Mouse (Mus musculus): ENCODE results near the gene Apol9a. TPM values are rescaled to one million over a fixed set of nuclear protein-coding genes. Genes with fewer than 3 reads are reported as not detected.
A peak's percentile ranks its signal among the peaks of the same experiment; 100 is the strongest.

The Apol9a gene
- total and polyA plus RNA-seq, 2 experiments from 2014 or later = 0.45 TPM; not detected in 1

DNA sequence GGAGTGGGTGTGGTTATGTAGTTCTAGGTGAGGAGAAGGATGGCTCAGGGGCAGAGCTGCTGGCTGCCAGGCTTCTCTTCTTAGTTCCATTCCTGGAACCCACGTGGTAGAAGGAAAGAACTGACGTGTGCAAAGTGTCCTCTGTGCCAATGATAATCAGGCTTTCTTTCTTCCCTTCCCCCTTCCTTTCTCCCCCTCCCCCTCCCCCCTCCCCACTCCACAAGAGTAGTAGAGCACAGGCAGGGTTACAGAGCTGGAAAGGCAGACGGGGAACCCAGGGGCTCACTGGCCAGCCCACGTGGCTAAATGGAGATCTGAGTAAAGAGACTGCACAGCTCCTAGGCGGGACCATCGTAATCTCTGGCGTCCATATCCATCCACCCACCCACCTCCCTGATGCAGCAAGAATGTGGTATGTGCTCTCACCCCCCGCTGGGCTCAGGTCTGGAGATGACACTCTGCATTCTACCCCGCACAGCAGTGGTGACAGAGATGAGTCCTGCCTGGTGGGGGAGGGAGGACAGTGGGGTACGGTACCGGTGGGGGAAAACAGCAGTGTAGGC lies 54.6 kb downstream of the Apol9a start:
- Histone ChIP-seq H3K9me3 (replicated peaks; ENCODE audit: control insufficient read depth, low read length) (no peaks in the 10 kb centered on the region), H3K27me3 (ENCODE audit: control insufficient read depth, insufficient read depth, low read length) (no peaks in the 10 kb centered on the region), H3K4me2 (ENCODE audit: low read depth, low read length) (peak overlapping the region; percentile 47), H3K36me3 (replicated peaks; ENCODE audit: control insufficient read depth, insufficient read depth, low read length) (no peaks in the 10 kb centered on the region), H3K27ac (ENCODE audit: low read depth) (no peak overlapping the region), H3K4me3 (ENCODE audit: low read depth, low read length) (no peak overlapping the region), H3K9ac (replicated peaks; ENCODE audit: low read depth, low read length) (peak overlapping the region; percentile 20; the same call in 1 of the 2 replicates), H3K4me1 (ENCODE audit: control insufficient read depth, insufficient read depth) (peaks cover 28% of the 10 kb centered on the region)
- 15% methylated on average over 11 of the region's 11 CpGs for WGBS
- peak; percentile 42 for ATAC-seq (ENCODE audit: insufficient read depth, low read depth)
- TF ChIP-seq CTCF (IDR thresholded peaks at IDR 0.05; ENCODE audit: low read depth) (no peak), EP300 (IDR thresholded peaks at IDR 0.05; ENCODE audit: low read depth) (no peak)
- peak; percentile 75 for DNase-seq (ENCODE audit: low spot score)

DNA sequence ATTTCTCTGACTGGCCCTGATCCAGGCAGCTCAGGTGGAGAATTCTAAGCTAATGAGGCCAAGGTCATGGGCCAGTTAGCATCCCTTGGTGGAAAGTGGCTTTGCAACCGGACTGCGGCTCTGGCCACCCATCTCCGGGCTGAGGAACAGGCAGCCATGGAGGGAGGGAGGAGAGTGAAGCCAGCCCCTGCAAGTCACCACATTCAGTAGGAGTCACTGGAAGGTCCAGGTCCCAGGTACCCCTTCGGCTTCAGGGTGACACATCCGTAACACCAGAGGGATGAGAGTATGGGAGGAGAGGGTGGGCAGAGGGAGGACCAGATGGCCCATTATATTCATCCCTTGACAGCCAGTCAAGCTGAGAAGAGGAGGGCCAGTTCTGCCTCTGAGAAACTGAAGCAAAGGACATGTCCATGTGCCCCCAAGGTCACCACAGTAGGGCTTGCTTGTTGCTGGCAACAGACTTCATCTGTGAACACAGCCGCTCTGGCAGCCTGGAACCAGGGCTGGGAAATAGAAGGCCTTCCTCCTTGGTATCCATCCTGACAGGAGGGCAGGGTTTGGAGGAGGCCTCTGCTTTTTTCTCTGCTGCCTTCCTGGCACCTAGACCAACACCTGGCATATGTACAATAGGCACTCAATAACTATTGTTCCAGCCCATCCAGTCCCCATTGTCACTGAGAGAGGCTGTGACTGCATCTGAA lies 55.9 kb downstream of the Apol9a start:
- no peak overlapping the region for H3K4me2 ChIP-seq (ENCODE audit: low read depth, low read length)
- H3K4me1 ChIP-seq (ENCODE audit: control insufficient read depth, insufficient read depth) = peaks cover 28% of the 10 kb centered on the region
- no peaks in the 10 kb centered on the region for H3K36me3 ChIP-seq (replicated peaks; ENCODE audit: control insufficient read depth, insufficient read depth, low read length)
- 62% methylated on average over 6 of the region's 6 CpGs for WGBS
- DNase-seq (ENCODE audit: low spot score) (no peak), ATAC-seq (ENCODE audit: insufficient read depth, low read depth) (no peak)
- 0 out of 2 replicates have a peak overlapping the region, but pooled peaks have one; percentile 13 for H3K27ac ChIP-seq (ENCODE audit: low read depth)
- no peak overlapping the region for H3K4me3 ChIP-seq (ENCODE audit: low read depth, low read length)
- TF ChIP-seq CTCF (IDR thresholded peaks at IDR 0.05; ENCODE audit: low read depth) (no peak), EP300 (IDR thresholded peaks at IDR 0.05; ENCODE audit: low read depth) (no peak)
- no peaks in the 10 kb centered on the region for H3K9me3 ChIP-seq (replicated peaks; ENCODE audit: control insufficient read depth, low read length)
- H3K27me3 ChIP-seq (ENCODE audit: control insufficient read depth, insufficient read depth, low read length) = no peaks in the 10 kb centered on the region
- no peak overlapping the region for H3K9ac ChIP-seq (replicated peaks; ENCODE audit: low read depth, low read length)

DNA sequence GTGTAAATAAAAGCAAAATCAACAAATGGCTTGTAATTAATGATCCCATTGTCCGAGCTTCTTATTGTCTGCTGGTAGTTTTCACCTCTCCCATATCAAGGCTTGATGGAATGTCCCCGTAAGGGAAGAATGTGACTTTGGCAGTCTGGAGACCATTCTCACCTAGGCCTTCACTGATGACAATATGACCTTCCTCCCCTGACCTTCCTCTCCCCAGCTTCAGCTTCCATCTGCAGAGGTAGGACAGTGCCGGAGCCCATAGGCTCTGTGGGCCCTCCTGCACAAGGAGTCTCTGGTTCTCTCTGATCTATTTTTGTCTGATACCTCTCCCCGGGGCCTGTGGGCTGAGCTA lies 56.5 kb downstream of the Apol9a start:
- TF ChIP-seq EP300 (IDR thresholded peaks at IDR 0.05; ENCODE audit: low read depth) (no peak), CTCF (IDR thresholded peaks at IDR 0.05; ENCODE audit: low read depth) (no peak)
- H3K27me3 ChIP-seq (ENCODE audit: control insufficient read depth, insufficient read depth, low read length) = no peaks in the 10 kb centered on the region
- ATAC-seq (ENCODE audit: insufficient read depth, low read depth) = no peak
- H3K4me2 ChIP-seq (ENCODE audit: low read depth, low read length) = no peak overlapping the region
- 0 out of 2 replicates have a peak overlapping the region, but pooled peaks have one; percentile 13 for H3K27ac ChIP-seq (ENCODE audit: low read depth)
- DNase-seq (ENCODE audit: low spot score) = no peak
- WGBS = 30% methylated on average over 4 of the region's 4 CpGs
- no peaks in the 10 kb centered on the region for H3K9me3 ChIP-seq (replicated peaks; ENCODE audit: control insufficient read depth, low read length)
- no peaks in the 10 kb centered on the region for H3K36me3 ChIP-seq (replicated peaks; ENCODE audit: control insufficient read depth, insufficient read depth, low read length)
- H3K4me3 ChIP-seq (ENCODE audit: low read depth, low read length) = no peak overlapping the region
- H3K4me1 ChIP-seq (ENCODE audit: control insufficient read depth, insufficient read depth) = peaks cover 28% of the 10 kb centered on the region
- H3K9ac ChIP-seq (replicated peaks; ENCODE audit: low read depth, low read length) = no peak overlapping the region

Other genes with a start within 250 kb of the Apol9a start
- 143 and 151 TPM in 2 replicates for gene Rbfox2, start 104.1 kb downstream of the Apol9a start, total RNA-seq (2014; rRNA removed; ENCODE audit: low replicate concordance)
- gene Rbfox2, start 104.1 kb downstream of the Apol9a start, polyA plus RNA-seq (2015; fragmentation: Nextera tagmentation; extraction: Ambion mirVana) = 47.6 and 49.1 TPM in 2 replicates
- gene Apol7a, start 12.0 kb downstream of the Apol9a start, total RNA-seq (2014; rRNA removed; ENCODE audit: low replicate concordance) = 1.3 TPM in 1 of 2 replicates, not detected in the other
- 0.20 and 0.27 TPM in 2 replicates for gene Apol7a, start 12.0 kb downstream of the Apol9a start, polyA plus RNA-seq (2015; fragmentation: Nextera tagmentation; extraction: Ambion mirVana)
- gene Apol7b, start 36.4 kb upstream of the Apol9a start, total RNA-seq (2014; rRNA removed; ENCODE audit: low replicate concordance) = not detected in 2 replicates
- gene Apol7b, start 36.4 kb upstream of the Apol9a start, polyA plus RNA-seq (2015; fragmentation: Nextera tagmentation; extraction: Ambion mirVana) = not detected in 2 replicates
- not detected in 2 replicates for gene Apol10a, start 65.9 kb upstream of the Apol9a start, total RNA-seq (2014; rRNA removed; ENCODE audit: low replicate concordance)
- 0.04 TPM in 1 of 2 replicates, not detected in the other for gene Apol10a, start 65.9 kb upstream of the Apol9a start, polyA plus RNA-seq (2015; fragmentation: Nextera tagmentation; extraction: Ambion mirVana)
- gene Apol11a, start 97.1 kb upstream of the Apol9a start, total RNA-seq (2014; rRNA removed; ENCODE audit: low replicate concordance) = not detected in 2 replicates
- not detected in 2 replicates for gene Apol11a, start 97.1 kb upstream of the Apol9a start, polyA plus RNA-seq (2015; fragmentation: Nextera tagmentation; extraction: Ambion mirVana)
- 0.12 TPM in 1 of 2 replicates, not detected in the other for gene Apol7c, start 122.2 kb upstream of the Apol9a start, total RNA-seq (2014; rRNA removed; ENCODE audit: low replicate concordance)
- not detected in 2 replicates for gene Apol7c, start 122.2 kb upstream of the Apol9a start, polyA plus RNA-seq (2015; fragmentation: Nextera tagmentation; extraction: Ambion mirVana)
- gene 1700025B11Rik, start 150.8 kb upstream of the Apol9a start, total RNA-seq (2014; rRNA removed; ENCODE audit: low replicate concordance) = not detected in 2 replicates
- gene 1700025B11Rik, start 150.8 kb upstream of the Apol9a start, polyA plus RNA-seq (2015; fragmentation: Nextera tagmentation; extraction: Ambion mirVana) = not detected in 2 replicates
- gene Apol10b, start 185.0 kb upstream of the Apol9a start, total RNA-seq (2014; rRNA removed; ENCODE audit: low replicate concordance) = not detected in 2 replicates
- gene Apol10b, start 185.0 kb upstream of the Apol9a start, polyA plus RNA-seq (2015; fragmentation: Nextera tagmentation; extraction: Ambion mirVana) = 0.11 TPM in 1 of 2 replicates, not detected in the other
- gene Gm36245, start 188.1 kb upstream of the Apol9a start, total RNA-seq (2014; rRNA removed; ENCODE audit: low replicate concordance) = not detected in 2 replicates
- gene Gm36245, start 188.1 kb upstream of the Apol9a start, polyA plus RNA-seq (2015; fragmentation: Nextera tagmentation; extraction: Ambion mirVana) = not detected in 2 replicates
- gene Apol11b, start 232.2 kb upstream of the Apol9a start, total RNA-seq (2014; rRNA removed; ENCODE audit: low replicate concordance) = 0.50 TPM in 1 of 2 replicates, not detected in the other
- gene Apol11b, start 232.2 kb upstream of the Apol9a start, polyA plus RNA-seq (2015; fragmentation: Nextera tagmentation; extraction: Ambion mirVana) = 0.05 and 0.18 TPM in 2 replicates

Measured in heart, postnatal 0 days (tissue).